Mouse (Mus musculus): ENCODE data around the gene Zbtb22. TPM values are rescaled to one million over a fixed set of nuclear protein-coding genes. Genes with fewer than 3 reads are reported as not detected.
A peak's percentile ranks its signal among the peaks of the same experiment; 100 is the strongest.

Gene Zbtb22
- polyA plus RNA-seq, 1 experiment from 2014 or later: 15.5 TPM

- H3K4me2 ChIP-seq: no peak overlapping the region
- H3K9ac ChIP-seq: no peak overlapping the region
- ATAC-seq (ENCODE audit: insufficient number of reproducible peaks, low FRiP score, low TSS enrichment, low read depth): no peak
- H3K27me3 ChIP-seq: no peaks in the 10 kb centered on the region
- no peaks in the 10 kb centered on the region for H3K9me3 ChIP-seq
- H3K36me3 ChIP-seq: peaks cover 53% of the 10 kb centered on the region
- H3K27ac ChIP-seq: no peak overlapping the region
- peaks cover 74% of the 10 kb centered on the region for H3K4me1 ChIP-seq
- WGBS: 84% methylated on average over 4 of the region's 4 CpGs
- 0 out of 2 replicates have a peak overlapping the region, but pooled peaks have one; percentile 0 for H3K4me3 ChIP-seq
These were observed 37.2 kb downstream of the Zbtb22 start for GRCm38 (mm10) chr17:33952879-33953278.

- H3K4me1 ChIP-seq: peaks cover 74% of the 10 kb centered on the region
- H3K4me3 ChIP-seq: 0 out of 2 replicates have a peak overlapping the region, but pooled peaks have one; percentile 0
- H3K27me3 ChIP-seq: no peaks in the 10 kb centered on the region
- H3K36me3 ChIP-seq: peaks cover 52% of the 10 kb centered on the region
- H3K27ac ChIP-seq: no peak overlapping the region
- ATAC-seq (ENCODE audit: insufficient number of reproducible peaks, low FRiP score, low TSS enrichment, low read depth): no peak
- 0 out of 2 replicates have a peak overlapping the region, but pooled peaks have one; percentile 3 for H3K4me2 ChIP-seq
- H3K9me3 ChIP-seq: no peaks in the 10 kb centered on the region
- 82% methylated on average over 3 of the region's 3 CpGs for WGBS
- no peak overlapping the region for H3K9ac ChIP-seq
These were observed 37.6 kb downstream of the Zbtb22 start for GRCm38 (mm10) chr17:33953310-33953709.

- no peaks in the 10 kb centered on the region for H3K9me3 ChIP-seq
- H3K4me3 ChIP-seq: peak overlapping the region; percentile 82
- H3K27ac ChIP-seq: peak overlapping the region; percentile 94; the same call in 1 of the 2 replicates
- peak overlapping the region; percentile 84 for H3K4me2 ChIP-seq
- peak overlapping the region; percentile 95 for H3K9ac ChIP-seq
- no peak for ATAC-seq (ENCODE audit: insufficient number of reproducible peaks, low FRiP score, low TSS enrichment, low read depth)
- H3K27me3 ChIP-seq: no peaks in the 10 kb centered on the region
- peaks cover 52% of the 10 kb centered on the region for H3K36me3 ChIP-seq
- 40% methylated on average over 5 of the region's 5 CpGs for WGBS
- peaks cover 68% of the 10 kb centered on the region for H3K4me1 ChIP-seq
These were observed 38.4 kb downstream of the Zbtb22 start for GRCm38 (mm10) chr17:33953961-33954565.

- peak overlapping the region; percentile 94 for H3K27ac ChIP-seq
- H3K4me3 ChIP-seq: peak overlapping the region; percentile 82
- peaks cover 55% of the 10 kb centered on the region for H3K36me3 ChIP-seq
- peak; percentile 2; the same call in 1 of the 2 replicates for ATAC-seq (ENCODE audit: insufficient number of reproducible peaks, low FRiP score, low TSS enrichment, low read depth)
- under 1% methylated on average over 33 of the region's 33 CpGs for WGBS
- H3K4me1 ChIP-seq: peaks cover 63% of the 10 kb centered on the region
- no peaks in the 10 kb centered on the region for H3K9me3 ChIP-seq
- peak overlapping the region; percentile 95 for H3K9ac ChIP-seq
- H3K27me3 ChIP-seq: no peaks in the 10 kb centered on the region
- peak overlapping the region; percentile 84 for H3K4me2 ChIP-seq
These were observed 39.2 kb downstream of the Zbtb22 start for GRCm38 (mm10) chr17:33954646-33955554.

- H3K4me2 ChIP-seq: peak within 1 kb of the TSS; percentile 84
- peak within 1 kb of the TSS; percentile 95 for H3K9ac ChIP-seq
- under 1% methylated on average over 50 of the region's 50 CpGs for WGBS
- peaks cover 59% of the 10 kb centered on the region for H3K36me3 ChIP-seq
- H3K4me3 ChIP-seq: peak within 1 kb of the TSS; percentile 82
- H3K27ac ChIP-seq: peak within 1 kb of the TSS; percentile 94
- no peaks in the 10 kb centered on the region for H3K27me3 ChIP-seq
- H3K4me1 ChIP-seq: peaks cover 55% of the 10 kb centered on the region
- no peaks in the 10 kb centered on the region for H3K9me3 ChIP-seq
- ATAC-seq (ENCODE audit: insufficient number of reproducible peaks, low FRiP score, low TSS enrichment, low read depth): peak; percentile 83
These were observed 40.0 kb downstream of the Zbtb22 start, which contains the start of the genes Vps52 and Rps18 for GRCm38 (mm10) chr17:33955555-33956214. Vps52 (plus strand) TSS chr17:33955812. Rps18 (minus strand) TSS chr17:33956001.

- H3K4me3 ChIP-seq: peak overlapping the region; percentile 82
- H3K4me2 ChIP-seq: peak overlapping the region; percentile 72
- ATAC-seq (ENCODE audit: insufficient number of reproducible peaks, low FRiP score, low TSS enrichment, low read depth): no peak
- H3K9ac ChIP-seq: peak overlapping the region; percentile 80
- H3K36me3 ChIP-seq: peaks cover 66% of the 10 kb centered on the region
- no peaks in the 10 kb centered on the region for H3K27me3 ChIP-seq
- H3K27ac ChIP-seq: peak overlapping the region; percentile 92
- WGBS: 5% methylated on average over 10 of the region's 10 CpGs
- H3K4me1 ChIP-seq: peaks cover 49% of the 10 kb centered on the region
- H3K9me3 ChIP-seq: no peaks in the 10 kb centered on the region
These were observed 40.6 kb downstream of the Zbtb22 start for GRCm38 (mm10) chr17:33956336-33956735.

GRCm38 (mm10) chr17:33957493-33957892 lies 41.8 kb downstream of the Zbtb22 start:
- no peak for ATAC-seq (ENCODE audit: insufficient number of reproducible peaks, low FRiP score, low TSS enrichment, low read depth)
- H3K9ac ChIP-seq: no peak overlapping the region
- peaks cover 66% of the 10 kb centered on the region for H3K36me3 ChIP-seq
- H3K27ac ChIP-seq: no peak overlapping the region
- H3K4me3 ChIP-seq: no peak overlapping the region
- H3K4me1 ChIP-seq: peaks cover 37% of the 10 kb centered on the region
- H3K4me2 ChIP-seq: no peak overlapping the region
- no peaks in the 10 kb centered on the region for H3K9me3 ChIP-seq
- no peaks in the 10 kb centered on the region for H3K27me3 ChIP-seq
- WGBS: 45% methylated on average over 6 of the region's 6 CpGs

- WGBS: 92% methylated on average over 11 of the region's 11 CpGs
These were observed 42.7 kb downstream of the Zbtb22 start for GRCm38 (mm10) chr17:33958451-33958850.

GRCm38 (mm10) chr17:33959135-33959534 lies 43.4 kb downstream of the Zbtb22 start:
- H3K9ac ChIP-seq: no peak overlapping the region
- peaks cover 21% of the 10 kb centered on the region for H3K4me1 ChIP-seq
- 96% methylated on average over 13 of the region's 13 CpGs for WGBS
- no peak overlapping the region for H3K27ac ChIP-seq
- no peak overlapping the region for H3K4me3 ChIP-seq
- ATAC-seq (ENCODE audit: insufficient number of reproducible peaks, low FRiP score, low TSS enrichment, low read depth): no peak
- peaks cover 66% of the 10 kb centered on the region for H3K36me3 ChIP-seq
- H3K4me2 ChIP-seq: no peak overlapping the region
- H3K9me3 ChIP-seq: no peaks in the 10 kb centered on the region
- no peaks in the 10 kb centered on the region for H3K27me3 ChIP-seq

More at GRCm38 (mm10) chr17:33958451-33958850, 42.7 kb downstream of the Zbtb22 start:
- no peak for ATAC-seq (ENCODE audit: insufficient number of reproducible peaks, low FRiP score, low TSS enrichment, low read depth)
- no peak overlapping the region for H3K4me3 ChIP-seq
- no peaks in the 10 kb centered on the region for H3K9me3 ChIP-seq
- H3K4me2 ChIP-seq: no peak overlapping the region
- no peak overlapping the region for H3K9ac ChIP-seq
- peaks cover 27% of the 10 kb centered on the region for H3K4me1 ChIP-seq
- H3K27me3 ChIP-seq: no peaks in the 10 kb centered on the region
- peaks cover 66% of the 10 kb centered on the region for H3K36me3 ChIP-seq
- no peak overlapping the region for H3K27ac ChIP-seq

GRCm38 (mm10) chr17:33959948-33960347 lies 44.2 kb downstream of the Zbtb22 start:
- Histone ChIP-seq H3K4me1 (peaks cover 14% of the 10 kb centered on the region), H3K27ac (no peak overlapping the region), H3K4me3 (no peak overlapping the region), H3K27me3 (no peaks in the 10 kb centered on the region), H3K9ac (no peak overlapping the region), H3K4me2 (no peak overlapping the region), H3K36me3 (peaks cover 68% of the 10 kb centered on the region), H3K9me3 (no peaks in the 10 kb centered on the region)
- 93% methylated on average over 15 of the region's 15 CpGs for WGBS
- no peak for ATAC-seq (ENCODE audit: insufficient number of reproducible peaks, low FRiP score, low TSS enrichment, low read depth)

GRCm38 (mm10) chr17:33962876-33963275 lies 47.2 kb downstream of the Zbtb22 start:
- H3K9me3 ChIP-seq: no peaks in the 10 kb centered on the region

More at GRCm38 (mm10) chr17:33962876-33963275, 47.2 kb downstream of the Zbtb22 start:
- no peaks in the 10 kb centered on the region for H3K27me3 ChIP-seq
- no peak overlapping the region for H3K9ac ChIP-seq
- 0 out of 2 replicates have a peak, but pooled peaks cover 2% of the 10 kb centered on the region for H3K4me1 ChIP-seq
- H3K4me2 ChIP-seq: no peak overlapping the region
- H3K36me3 ChIP-seq: peaks cover 82% of the 10 kb centered on the region
- ATAC-seq (ENCODE audit: insufficient number of reproducible peaks, low FRiP score, low TSS enrichment, low read depth): no peak
- no peak overlapping the region for H3K27ac ChIP-seq
- WGBS: 94% methylated on average over 7 of the region's 7 CpGs
- no peak overlapping the region for H3K4me3 ChIP-seq
